In genomic region chr7:24539686-24540085, GRCm38 (mm10) we compare ENCODE assay signal across 27 mouse cellular contexts. TPM values are rescaled to one million over a fixed set of nuclear protein-coding genes. Genes with fewer than 3 reads are reported as not detected.
"Had no signal": no experiment of that assay in that cellular context is flagged by ENCODE, and none has a peak within 500 bp of the region (broad histone marks: within the 10 kb centered on the region; RNA-seq: fewer than 3 reads in every experiment).

No protein-coding gene starts in this region.

- H3K4me2 ChIP-seq: heart, embryonic 11.5 days; heart, embryonic 13.5 days; heart, embryonic 15.5 days; hindbrain, embryonic 13.5 days; hindbrain, embryonic 15.5 days; limb, embryonic 13.5 days; limb, embryonic 15.5 days; liver, embryonic 12.5 days had no signal

- H3K27me3 ChIP-seq: heart, embryonic 13.5 days; heart, embryonic 15.5 days; hindbrain, embryonic 13.5 days; hindbrain, embryonic 15.5 days; limb, embryonic 13.5 days; limb, embryonic 15.5 days; liver, embryonic 12.5 days had no signal

- H3K4me3 ChIP-seq: heart, adult 2 months; heart, embryonic 13.5 days; heart, embryonic 15.5 days; hindbrain, embryonic 13.5 days; hindbrain, embryonic 15.5 days; limb, embryonic 13.5 days; limb, embryonic 15.5 days; liver, embryonic 12.5 days had no signal

- DNase-seq: gastrocnemius, postnatal 14 days; gastrocnemius, postnatal 36 days; heart, adult 11 months; heart, adult 2 months; heart, postnatal 14 days; heart, postnatal 36 days; kidney, adult 11 months; kidney, adult 2 months; kidney, postnatal 10 days; kidney, postnatal 25 days; kidney, postnatal 4 days; layer of hippocampus, adult 9-11 months; layer of hippocampus, postnatal 36 days; left cerebral cortex, postnatal 4 days had no signal

- H3K27ac ChIP-seq: heart, adult 2 months; heart, embryonic 13.5 days; heart, embryonic 15.5 days; hindbrain, embryonic 13.5 days; hindbrain, embryonic 15.5 days; hindbrain, postnatal 0 days; limb, embryonic 13.5 days; limb, embryonic 15.5 days; liver, embryonic 12.5 days had no signal

- H3K9ac ChIP-seq: heart, embryonic 13.5 days; heart, embryonic 15.5 days; hindbrain, embryonic 13.5 days; hindbrain, embryonic 15.5 days; limb, embryonic 13.5 days; limb, embryonic 15.5 days; liver, embryonic 12.5 days had no signal

- H3K4me1 ChIP-seq: heart, embryonic 13.5 days; heart, embryonic 15.5 days; limb, embryonic 15.5 days; liver, embryonic 12.5 days had no signal

- H3K9me3 ChIP-seq: heart, embryonic 13.5 days; heart, embryonic 15.5 days; hindbrain, embryonic 13.5 days; hindbrain, embryonic 15.5 days; limb, embryonic 15.5 days; liver, embryonic 12.5 days had no signal

- ATAC-seq: hindbrain, postnatal 0 days; intestine, embryonic 16.5 days; liver, embryonic 12.5 days had no signal

RNA-seq across cellular contexts. Expression of gene Pinlyp, which starts 6.2 kb away (rescaled TPM):
- polyA plus RNA-seq: heart, adult 2 months; heart, embryonic 11.5 days; heart, embryonic 13.5 days; heart, embryonic 15.5 days; heart, postnatal 0 days; hindbrain, embryonic 13.5 days; hindbrain, postnatal 0 days; intestine, embryonic 14.5 days; kidney, adult 2 months; limb, embryonic 13.5 days; liver, adult 2 months; liver, embryonic 12.5 days had no signal

RNA-seq across cellular contexts. Expression of gene AC161166.1, which starts 27.4 kb away (rescaled TPM):
- polyA plus RNA-seq: kidney, adult 2 months; liver, adult 2 months had no signal
